Mouse (Mus musculus) fat pad, adult 2 months (tissue): ENCODE data around the gene Casp7.
"Not testable (repeated sequence)": the region's sequence is repeated elsewhere in the genome, so short reads cannot be mapped to it uniquely, and the experiment has no call there.

Experiments
- DNase-seq: peaks from one replicate; pipeline ENCODE4 v3.0.0-alpha.2; 2011; ENCODE audit warnings: low read depth, low spot score; ENCODE audit errors: extremely low read depth

Gene Casp7

DNA sequence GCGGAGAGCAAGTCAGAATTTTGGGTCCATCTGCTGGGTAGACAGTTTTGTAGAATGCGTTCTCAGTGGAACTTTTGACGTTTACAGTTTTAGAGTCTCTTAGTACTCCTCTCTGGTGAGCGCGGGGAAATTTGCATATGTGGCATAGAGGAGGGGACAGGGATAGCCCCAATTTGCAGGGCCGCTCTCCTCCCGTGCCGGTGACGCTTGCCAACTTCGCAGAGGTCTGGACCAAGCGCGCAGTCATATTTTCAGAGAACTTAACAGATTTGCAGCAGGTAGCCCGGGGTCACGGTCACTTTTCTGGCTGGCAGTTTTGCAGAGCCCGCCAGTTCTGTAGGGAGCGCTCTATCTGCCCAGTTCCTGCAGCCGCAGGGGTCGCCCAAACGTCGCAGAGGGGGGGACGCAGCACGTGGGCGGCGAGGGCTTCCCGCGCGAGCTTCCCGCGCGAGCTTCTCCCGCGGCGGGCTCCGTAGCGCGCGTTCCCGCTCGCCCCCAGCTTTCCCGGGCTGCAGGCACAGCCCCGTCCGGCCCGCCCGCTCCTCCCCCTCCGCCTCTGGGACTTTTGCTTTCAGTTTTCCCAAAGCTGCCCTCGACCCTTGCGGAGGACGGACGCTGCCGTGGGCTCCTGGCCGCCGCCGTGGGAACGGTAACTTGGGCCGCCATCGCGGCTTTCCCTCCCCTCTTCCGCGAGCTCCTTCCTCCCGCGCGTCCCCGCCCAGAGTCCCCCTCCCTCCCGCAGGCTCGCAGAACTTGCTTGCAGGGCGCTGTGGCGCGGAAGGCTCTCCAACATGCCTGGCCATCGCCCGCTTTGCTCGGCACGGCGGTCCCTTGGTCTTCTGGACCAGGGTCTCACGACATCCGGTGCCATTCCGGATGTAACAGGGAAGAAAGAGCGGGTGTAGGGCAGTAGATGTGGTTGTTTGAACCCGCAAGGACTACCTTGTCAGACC lies at the start of gene Casp7:
Gene Casp7 (plus strand): TSS at position 461 of the 953 bp plus-strand sequence.
- no peak for DNase-seq

DNA sequence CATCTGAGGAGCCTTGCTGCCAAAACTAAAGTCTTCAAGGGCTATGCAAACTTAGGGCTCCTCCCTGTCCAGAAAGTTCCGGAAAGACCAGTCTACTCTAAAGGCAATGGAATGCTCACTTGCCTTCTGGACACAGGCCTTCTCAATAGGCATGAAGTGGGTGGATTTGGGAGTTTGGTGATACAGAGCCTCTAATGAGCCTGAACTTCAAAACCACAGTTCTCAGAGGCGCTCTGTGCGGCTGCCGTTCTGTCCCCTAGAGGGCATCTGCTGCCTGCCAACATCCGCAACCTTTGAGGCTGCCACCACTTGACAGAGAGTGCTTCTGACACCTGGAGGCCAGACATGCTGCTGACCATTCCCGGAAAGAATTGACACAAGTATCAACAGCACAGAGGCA lies 47.6 kb upstream of the Casp7 start:
- no peak for DNase-seq

DNA sequence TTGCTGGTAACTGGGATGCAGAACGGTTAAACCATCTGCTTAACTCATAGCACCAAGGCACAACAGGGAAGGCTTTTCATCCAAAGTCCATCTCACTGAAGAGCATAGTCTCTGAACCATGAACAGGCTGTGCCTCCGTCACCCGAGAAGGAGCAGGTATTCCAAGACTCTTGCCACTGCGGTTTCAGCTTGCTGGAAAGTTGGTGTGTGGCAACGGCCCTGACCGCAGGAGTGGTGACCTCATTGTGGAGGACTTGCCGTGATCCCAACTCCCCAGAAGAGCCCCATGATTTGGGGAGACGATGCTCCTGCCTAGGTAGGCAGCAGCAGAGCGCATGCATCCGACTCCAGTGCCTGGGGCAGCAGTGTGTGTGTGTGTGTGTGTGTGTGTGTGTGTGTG lies 43.2 kb upstream of the Casp7 start:
- DNase-seq: no peak

DNA sequence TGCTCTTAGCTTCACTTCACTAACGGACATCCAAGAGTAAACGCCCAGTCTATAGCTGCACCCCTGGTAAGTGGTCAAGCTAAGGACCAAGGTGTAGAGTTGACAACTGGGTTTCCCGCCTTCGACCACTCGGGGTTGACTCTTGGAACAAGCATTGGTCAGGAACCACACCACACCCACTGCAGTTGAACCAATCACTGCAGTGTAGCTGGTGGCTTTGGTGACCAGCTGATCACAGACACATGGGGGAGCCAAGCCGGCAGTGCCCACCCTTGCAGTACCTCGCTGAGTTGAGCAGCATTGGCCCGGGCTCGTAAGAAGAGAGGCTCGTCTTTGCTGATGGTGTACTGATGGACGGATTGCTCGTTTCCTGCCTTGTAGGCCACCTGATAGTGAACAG lies 41.7 kb upstream of the Casp7 start:
- no peak for DNase-seq

DNA sequence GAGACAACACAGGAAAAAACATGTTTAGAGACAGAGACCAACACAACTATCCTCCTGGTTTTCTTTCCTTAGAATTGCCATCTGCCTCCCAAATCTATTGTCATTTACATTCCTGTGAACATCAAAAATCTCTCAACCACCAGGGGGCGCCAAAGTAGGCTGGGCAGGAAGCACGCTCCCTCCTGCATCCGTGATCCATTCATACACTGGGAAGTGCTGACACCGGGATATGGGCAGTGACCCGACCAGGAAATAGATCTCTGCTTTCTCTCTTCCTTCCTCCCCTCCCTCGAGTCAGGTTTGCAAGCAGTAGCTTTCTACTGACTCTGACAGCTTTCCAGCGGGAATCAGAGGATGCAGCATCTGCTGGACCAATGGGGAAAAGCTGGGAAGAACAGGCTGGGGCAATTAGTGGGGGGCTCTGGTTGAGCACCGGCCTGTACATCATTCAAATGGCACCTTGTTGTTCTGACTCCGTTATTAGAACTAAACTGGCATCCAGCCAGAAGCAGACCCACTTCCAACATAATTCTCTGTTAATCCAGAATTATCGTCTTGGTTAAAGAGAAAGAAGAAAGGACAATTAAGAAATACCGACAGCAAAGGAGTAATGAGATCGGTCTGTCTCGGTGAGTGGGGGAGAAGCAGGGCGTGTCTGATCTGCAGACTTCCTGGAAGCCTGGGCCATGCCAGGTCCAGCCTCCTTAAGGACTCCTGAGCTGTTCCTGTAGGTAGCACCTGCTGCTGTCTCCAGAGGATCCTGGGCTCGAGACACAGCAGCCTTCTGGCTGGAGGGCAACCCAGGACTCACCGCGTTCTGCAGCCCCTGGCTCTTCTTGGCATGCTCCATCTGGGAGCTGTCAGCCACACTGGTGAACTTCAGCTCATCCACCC lies 40.2 kb upstream of the Casp7 start:
- no peak for DNase-seq

DNA sequence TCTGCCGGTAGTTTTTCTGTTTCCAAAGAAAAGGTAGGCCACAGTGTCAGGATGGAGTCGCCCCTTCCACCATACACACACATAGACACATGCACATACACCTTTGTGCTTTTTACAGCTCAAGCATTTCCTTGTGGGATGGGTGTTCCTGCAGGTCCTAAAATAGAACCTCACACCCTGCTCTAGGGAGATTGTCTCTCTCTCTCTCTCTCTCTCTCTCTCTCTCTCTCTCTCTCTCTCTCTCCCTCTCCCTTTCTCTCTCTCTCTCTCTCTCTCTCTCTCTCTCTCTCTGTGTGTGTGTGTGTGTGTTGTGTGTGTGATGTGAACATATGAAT lies 39.6 kb upstream of the Casp7 start:
- DNase-seq: not testable (repeated sequence)

DNA sequence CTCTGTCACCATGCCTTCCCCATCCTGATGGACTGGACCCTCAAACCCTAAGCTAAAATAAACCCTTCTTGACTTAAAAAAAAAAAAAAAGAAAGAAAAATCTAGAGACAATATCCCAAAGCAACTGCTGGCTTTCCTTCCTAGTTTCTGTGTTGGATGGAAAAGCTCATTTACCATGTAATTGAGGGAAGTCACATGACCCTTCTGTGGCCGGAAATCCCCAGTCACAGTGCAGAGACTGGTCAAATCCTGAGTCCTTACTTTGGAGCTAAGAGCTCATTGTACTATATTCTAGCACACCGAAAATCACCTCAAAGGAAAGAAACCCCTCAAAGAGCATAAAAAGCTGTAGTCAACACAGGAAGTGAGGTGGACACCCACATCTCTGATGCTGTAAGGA lies 38.0 kb upstream of the Casp7 start:
- DNase-seq: no peak

DNA sequence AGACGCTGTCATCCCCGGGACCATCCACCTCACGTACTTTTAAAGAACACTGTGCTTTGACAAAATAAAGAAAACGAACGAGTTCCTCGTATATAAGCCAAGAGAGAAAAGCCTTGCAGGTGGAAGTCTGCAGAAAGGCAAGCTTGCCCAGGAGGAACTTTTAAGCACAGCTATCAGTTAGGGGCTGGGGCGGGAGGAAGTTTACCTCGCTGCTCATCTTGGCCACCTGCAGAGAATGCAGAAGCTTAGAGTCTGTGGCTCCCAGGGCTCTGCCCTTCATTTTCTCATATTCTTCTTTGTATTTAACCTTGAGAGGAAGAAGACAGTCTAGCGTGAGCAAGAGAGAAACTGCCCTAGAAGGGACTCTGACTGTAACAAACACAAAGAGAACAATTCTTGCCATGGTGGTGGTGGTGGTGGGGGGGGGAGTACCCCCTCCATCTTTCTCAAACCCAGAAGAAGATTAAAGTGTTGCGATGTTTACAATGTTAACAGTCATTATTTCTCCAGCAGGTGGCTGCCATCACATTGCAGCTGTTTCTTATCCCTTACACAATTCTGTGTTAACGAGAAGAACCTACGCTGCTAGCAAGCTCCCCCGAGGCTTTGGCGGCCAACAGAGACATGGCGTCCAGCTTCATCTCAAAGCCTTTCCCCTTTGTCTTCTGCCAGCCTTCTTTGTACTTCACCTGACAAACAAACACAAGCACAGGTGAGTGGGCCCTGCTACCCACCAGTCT lies 33.0 kb upstream of the Casp7 start:
- DNase-seq: no peak

DNA sequence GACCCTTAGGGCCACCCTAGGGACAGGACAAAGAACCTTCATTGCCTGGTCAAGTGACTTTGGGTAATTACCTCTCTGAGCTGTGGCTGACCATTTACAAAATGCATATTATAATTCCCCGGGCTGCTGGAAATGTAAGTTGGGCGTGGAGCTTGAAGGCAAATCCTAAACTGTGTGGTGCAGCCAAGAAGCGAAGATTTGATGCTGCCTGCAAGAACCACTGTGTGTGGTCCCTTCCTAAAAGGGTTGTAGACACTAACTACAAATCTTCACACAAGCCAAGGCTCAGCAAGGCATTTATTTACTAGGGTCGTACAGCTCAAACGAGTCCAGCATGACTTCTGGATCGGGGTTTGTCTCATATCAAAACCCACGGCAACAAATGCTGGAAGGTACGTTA lies 32.4 kb upstream of the Casp7 start:
- no peak for DNase-seq

DNA sequence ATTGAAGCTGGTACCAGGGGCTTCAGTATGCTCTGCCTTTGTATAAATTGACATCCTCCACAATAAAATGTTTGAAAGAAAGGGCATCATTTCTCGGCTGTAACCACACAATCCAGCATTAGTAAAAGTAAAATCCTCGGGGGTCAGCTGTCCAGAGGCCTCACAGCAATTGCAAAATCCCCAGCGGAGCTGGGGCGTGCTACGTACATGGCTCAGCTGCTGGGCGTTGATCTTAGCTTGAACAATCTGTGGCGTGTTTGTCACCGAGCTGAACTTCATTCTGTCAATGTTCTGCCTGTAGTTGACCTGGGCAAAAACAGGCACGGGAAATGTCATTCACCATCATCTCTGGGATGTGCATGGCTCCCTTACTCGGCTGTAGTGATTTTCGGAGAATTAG lies 30.8 kb upstream of the Casp7 start:
- DNase-seq: no peak

DNA sequence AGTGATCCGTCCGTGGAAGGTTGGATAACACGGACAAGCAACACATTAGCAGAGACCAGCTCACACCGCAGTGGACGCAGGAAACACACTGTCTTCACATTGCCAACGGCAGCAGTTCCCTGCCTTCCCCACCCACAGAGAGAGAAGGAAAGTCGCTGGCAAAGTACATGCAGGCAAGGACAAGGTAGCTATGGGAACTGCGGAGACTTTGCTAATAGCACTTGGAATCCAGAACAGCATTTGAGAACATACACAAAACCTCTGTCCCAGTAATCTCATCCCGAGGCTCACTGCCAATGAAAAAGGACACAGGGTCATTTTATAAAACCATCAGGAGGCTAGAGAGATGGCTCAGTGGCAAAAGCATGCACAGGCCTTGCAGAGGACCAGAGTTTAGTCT lies 30.3 kb upstream of the Casp7 start:
- DNase-seq: no peak

DNA sequence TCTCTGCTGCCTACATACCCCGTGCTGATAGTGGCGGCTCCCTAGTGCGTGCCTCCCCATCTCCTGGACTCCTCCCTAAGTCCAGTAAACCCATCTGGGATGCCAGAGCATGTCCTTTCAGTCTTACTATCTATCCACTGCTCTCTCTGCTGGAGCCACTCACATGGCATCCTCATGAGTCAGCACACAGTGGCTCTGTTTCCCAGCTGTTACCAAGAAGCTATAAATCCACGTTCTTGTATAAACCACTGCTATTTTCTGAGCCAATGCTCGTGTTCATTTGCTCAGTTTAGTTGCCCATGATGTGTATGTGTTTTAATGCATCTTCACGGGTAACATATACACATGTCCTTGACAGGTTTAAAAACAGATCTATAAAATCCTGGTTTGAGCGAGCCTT lies 29.2 kb upstream of the Casp7 start:
- DNase-seq: no peak

DNA sequence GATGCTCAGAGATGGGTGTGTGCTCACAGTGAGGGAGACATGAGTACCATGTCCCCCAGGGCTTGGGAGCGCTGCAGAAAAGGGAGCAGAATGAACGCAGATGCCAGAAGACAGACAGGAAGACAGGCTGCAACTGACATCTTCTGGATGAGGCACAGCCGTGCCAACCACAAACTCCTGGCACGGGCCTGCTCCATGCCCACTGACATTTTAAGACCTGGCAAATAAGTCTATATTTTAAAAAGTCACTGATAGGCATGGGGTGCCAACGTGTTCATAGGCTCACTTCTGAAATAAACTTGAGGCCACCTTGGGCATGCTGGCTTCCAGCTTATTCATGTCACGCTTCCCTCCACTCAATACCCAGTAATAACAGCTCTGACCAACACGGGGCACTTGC lies 28.0 kb upstream of the Casp7 start:
- DNase-seq: no peak

DNA sequence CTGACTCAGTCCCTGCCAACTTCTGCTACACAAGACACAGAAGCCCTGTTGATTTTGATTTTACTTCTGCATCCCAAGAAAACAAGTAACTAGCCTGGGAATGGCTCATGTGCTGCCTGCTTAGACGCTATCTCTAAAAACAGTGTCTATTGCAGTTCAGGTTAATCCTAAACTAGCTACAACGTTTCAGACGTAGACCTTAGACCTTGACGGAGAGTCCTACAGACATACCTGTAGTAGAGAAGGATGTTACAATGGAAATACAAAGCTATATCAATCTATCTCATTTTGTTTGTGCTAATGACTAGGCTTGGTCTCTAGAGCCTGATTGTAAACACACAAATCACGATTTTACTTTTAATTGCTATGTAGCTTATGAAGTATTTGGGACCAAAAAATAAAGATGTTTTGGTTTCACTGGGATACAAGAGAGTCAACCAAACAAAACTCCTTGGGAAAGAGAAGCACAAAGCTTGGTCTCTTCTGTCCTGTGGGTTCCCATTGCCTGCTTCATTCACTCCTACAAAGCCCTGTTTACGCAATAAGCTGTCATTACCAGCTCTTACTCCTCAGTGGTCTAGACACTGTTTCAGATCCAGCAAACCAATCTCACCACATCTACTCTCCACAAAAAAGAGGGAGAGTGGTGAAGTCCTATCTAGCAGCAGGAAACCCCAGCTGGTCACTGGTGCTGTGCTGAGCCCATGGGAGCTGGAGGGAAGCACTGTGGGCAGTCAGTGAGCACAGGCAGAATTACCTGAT lies 26.4 kb upstream of the Casp7 start:
- DNase-seq: no peak

DNA sequence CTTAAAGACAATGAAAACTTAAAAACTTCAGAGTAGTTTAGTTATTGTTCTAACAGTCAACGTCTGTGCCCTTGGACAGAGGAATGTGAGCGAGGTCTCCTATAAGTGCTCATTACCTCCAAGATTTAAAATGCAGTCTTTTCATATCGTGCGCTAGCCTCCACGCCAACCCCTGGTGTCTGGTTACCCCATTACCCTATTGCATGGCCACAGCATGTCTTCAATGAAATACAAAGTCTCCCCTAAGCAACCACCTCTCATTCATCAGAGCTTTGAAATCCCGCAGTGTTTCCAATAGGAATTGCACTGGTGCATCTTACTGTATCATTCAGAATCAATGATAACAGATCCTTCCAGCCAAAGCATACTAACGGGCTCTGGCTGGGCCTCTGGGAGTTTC lies 24.7 kb upstream of the Casp7 start:
- DNase-seq: no peak

DNA sequence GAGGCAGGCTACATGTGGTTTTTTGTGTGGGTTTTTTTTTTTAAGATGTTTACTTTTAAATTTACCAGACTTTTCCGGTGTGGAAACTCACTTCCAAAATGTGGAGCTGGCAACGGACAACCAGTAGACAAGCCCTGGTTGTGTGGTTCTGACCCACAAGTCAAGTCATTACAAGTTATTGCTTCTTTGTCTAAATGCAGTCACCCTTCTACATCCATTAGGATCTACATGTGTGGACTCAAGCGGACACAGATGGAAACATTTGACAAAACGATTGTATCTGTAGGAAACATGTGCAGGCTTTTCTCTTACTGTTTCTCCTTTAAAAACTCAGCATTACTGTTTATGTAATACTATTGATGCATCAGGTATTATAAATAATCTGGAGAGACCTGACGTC lies 23.7 kb upstream of the Casp7 start:
- DNase-seq: no peak

DNA sequence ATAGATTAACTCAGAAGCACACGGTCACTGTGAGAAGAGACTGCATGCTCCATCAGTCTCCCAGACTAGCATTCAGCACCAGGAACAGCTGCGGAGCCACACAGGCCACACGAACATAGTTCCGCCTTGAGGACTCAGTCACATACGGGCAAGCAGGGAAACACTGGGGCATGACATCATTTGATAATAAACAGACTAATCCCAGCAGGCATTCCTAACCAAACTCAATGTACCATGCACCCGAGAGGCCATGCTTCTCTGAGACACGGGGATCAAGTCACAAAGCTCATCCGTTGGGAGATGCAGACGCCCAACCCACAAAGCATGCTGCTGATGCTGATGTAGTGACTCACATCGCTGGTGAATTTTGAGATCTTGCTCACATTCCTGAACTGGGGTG lies 22.9 kb upstream of the Casp7 start:
- DNase-seq: no peak

DNA sequence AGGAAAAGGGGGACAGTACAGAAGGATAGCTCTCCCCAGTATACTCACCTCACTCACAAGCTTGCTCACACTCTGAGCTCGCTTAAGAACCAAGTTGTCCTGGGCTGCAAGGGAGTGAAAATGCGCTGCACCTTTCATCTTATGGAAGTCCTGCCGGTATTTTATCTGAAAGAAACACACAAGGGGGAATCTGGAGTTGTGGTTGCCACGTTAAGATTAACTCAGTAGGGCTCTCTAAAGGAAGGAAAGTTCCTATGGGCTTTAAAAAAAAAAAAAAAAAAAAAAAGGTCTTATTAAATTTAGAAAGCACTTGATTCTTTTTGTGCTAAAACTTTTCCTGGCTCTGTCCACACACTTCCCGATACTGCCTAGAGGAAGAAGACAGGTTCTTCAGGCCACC lies 18.9 kb upstream of the Casp7 start:
- no peak for DNase-seq

DNA sequence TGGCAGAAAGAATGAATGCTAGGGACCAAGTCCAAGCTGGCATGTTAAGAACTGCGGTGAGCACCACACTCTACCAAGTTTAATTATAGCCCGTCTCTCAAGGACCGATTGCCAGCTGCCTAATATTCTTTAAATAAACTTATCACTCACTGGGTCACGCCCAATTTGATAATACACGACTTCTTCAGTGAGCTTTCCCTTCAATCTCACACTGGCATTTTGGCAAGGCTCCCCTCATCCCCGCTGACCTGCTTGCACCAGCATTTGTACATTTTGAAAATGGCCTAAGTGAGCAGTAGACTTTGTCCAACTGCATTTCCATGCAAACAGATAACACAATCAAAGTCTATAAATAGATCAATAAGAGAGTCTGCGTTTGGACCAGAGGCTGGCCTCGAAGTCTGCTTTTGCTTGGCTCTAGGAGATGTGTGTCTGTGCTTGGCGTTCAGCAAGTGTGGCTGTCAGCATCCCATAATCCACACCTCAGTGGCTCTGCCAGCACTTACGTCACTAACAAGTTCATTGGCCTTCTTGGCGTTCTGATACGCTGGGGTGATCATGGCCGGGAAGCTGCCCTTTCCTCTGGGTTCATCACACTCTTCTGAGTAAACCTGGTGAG lies 18.3 kb upstream of the Casp7 start:
- no peak for DNase-seq

DNA sequence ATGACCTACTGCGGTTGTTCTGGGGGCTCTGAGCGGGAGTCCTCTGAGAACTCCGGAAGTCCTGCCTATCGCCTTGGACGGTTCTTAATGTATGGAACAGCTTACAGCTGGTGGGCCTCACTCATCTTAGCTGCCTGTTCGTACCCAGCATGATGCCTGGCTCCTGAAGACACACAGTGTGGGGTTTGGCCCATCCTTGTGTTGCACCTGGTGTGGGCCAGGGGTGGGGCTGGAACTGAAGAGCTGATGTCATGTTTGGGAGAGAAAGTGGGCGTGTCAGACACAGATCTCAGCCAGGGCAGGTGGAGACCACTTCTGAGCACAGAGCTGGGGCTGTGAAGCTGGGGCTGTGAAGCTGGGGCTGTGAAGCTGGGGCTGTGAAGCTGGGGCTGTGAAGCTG lies 16.6 kb upstream of the Casp7 start:
- no peak for DNase-seq
